Mouse (Mus musculus) fat pad, adult 2 months (tissue): ENCODE data around the gene Folh1.
"Not testable (repeated sequence)": the region's sequence is repeated elsewhere in the genome, so short reads cannot be mapped to it uniquely, and the experiment has no call there.

Experiments
- DNase-seq: peaks from one replicate; pipeline ENCODE4 v3.0.0-alpha.2; 2011; ENCODE audit warnings: low read depth, low spot score; ENCODE audit errors: extremely low read depth

The Folh1 gene

DNA sequence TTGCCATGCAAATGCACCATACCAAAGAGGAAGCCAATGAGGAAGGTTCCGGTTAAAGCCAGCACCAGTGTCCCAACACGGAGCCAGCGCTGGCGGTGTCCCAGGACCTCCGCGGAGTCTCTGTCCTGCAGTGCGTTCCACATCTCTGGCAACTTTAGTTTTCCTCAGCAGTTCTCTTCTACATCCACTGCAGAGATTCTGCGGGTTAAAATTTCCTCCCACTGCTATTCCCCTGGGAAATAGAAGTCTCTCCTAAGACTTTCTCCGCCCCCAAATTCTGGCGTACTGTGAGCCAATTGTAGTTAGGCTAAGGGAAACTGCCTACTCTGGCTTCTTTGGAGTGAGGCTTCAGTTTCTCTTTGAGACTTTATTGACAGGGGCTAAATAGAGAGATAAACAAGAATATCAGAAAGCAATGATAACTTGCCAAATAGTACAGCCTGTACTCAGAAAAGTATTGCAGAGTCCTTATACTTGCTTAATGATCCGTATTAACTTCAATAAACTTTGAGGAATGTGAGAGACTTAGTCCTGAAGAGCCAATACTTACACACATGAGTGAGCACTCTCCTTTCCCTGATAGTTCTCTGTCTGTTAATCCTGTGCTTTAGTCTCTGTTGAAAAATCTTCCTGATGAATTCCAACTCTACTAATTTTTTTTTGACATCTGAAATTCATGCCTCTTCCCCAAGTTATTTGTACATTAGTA, at the start of gene Folh1:
Folh1 (minus strand) TSS at position 327 of the 709 bp plus-strand sequence.
- DNase-seq, result no peak

DNA sequence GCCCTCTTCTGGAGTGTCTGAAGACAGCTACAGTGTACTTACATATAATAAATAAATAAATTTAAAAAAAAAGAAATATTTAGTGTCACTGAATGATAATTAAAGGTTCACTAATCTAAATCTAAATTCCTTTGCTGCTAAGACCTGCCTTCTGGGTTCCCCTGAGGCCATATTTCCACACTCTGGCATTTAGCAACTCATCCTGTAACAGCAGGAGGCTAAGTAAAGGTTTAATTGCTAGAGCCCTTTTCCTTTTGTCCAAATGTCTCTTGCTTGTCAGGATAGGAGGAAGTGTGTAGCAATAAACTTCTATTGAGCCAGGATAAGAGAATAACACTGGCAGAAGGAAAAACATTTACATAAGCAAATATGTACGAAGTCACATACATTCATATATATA, 40.7 kb upstream of the Folh1 start:
- no peak for DNase-seq

DNA sequence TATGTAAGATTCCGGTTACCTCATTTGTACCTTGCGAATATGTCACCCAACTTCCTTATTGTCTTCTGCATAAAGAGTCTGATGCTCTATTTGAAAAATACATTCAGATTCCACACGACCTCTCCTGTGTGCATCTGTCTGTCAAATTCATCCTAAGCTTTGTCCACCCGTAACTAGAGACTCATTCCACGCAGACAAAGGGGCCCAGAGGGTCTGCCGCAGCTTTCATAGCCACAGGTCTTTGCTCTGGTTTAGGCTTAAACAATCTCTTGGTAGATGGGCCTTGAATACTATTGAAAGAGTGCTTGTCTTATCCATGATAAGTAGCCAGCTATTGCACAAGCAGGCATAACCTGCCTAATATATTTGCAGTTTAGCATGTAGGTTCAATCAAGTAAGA, 40.0 kb upstream of the Folh1 start:
- DNase-seq, result not testable (repeated sequence)

DNA sequence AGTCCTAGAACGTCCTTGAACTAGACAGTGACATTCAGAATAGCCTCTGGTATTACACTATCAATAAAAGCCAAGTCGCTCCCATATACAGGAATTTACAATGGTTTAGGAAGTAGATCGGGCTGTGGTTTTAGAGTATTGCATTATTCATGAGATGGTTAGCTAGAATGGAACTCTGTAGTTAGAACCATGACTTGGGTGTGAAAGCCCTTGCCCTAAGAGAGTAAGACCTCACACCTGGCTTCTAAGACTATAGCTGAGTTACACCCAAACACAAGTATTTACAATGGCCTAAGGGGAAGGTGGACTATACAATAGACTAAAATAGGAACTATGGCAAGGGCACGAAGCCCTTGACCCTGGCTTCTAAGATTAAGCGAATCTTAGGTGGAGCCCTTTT, 39.5 kb upstream of the Folh1 start:
- not testable (repeated sequence) for DNase-seq

DNA sequence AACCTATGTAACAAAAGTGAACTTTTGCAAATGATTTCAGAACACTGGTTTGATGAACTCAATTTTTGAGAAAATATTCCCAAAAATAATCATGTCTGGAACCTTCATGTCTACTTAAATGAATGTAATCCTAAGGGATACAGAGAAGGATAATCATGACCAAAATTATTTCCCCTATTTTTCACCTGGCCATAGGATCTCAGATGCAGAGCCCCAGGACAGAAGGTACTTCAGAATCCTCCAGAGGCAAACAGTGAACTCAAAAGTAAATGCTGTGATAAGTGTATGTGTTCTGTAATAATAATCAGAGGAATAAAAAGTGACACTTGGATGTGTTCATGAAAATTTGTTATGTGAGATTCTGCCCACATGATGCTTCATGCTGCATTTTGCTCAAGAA, 19.0 kb upstream of the Folh1 start, which contains the start of gene Vmn2r77:
Vmn2r77 (plus strand) TSS at position 301 of the 400 bp plus-strand sequence.
- no peak for DNase-seq

DNA sequence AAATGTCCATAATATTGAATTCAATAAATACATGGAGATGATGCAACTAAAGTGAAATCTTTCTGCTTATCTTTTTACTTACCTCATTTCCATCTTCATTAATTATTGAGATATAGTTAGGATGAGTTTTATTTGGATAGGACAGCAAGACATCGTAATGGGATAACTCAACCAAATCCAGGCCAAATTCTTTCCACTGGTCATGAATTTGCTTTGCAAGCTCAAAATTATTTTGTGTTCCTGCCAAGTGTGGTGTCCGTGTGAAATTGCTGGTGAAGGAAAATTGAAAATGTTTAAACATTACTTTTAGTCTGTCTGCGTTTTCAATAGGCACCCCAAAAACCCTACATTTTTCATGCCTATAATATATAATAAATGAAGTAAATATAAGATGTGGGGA, 4.1 kb downstream of the Folh1 start:
- no peak for DNase-seq

DNA sequence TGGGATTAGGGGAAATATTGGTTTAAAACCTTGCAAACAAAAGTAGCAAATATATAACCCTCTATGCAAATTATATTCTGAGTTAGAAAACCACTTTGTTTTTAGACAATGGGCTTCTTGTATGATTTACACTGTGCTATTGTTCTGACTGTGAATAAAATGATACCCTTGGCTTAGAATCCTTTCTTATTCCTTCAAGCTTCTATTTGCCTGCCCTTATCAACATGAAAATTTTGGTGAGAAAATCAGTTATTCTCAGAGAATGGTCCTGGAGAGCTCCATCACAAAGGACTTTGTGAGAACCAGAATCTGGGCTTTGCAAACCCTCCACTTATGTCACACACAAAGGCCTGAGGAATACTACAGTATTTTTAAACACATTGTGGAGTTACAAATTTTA, 11.1 kb downstream of the Folh1 start:
- no peak for DNase-seq

DNA sequence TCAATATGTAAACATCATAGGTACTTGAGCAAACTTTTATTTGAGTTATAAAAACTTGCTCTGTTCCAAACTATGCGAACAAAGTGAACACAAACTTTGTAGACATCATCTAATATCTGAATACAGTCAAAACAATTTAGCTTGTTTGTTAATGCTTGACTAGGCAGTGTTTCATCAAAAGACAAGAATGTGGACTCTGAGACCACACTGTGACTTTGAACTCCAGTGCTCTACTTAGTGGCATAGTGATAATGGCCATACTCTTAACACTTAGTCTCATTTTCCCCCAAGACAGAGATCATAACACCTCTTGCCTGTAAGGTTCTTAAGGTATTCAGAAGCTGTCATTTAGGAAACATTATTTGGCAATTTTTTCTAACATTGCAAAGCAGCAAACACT, 15.0 kb downstream of the Folh1 start:
- no peak for DNase-seq

DNA sequence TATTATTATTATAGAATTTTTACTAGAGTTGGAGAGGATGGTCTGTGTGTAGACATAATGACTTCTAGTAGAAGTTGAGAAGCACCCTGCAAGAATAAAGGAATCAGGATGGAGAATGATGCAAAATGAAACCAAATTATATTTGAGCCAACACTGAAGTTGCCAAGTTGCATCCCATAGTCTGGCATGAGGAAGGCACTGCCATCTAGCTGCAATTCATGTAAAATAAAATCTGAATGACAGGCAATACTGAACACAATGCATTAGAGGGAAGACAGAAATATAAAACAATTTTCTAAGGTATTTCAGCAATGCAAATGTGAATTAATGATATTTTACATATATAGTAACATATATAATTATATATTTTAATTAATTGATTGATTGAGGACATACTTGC, 50.7 kb downstream of the Folh1 start:
- no peak for DNase-seq

DNA sequence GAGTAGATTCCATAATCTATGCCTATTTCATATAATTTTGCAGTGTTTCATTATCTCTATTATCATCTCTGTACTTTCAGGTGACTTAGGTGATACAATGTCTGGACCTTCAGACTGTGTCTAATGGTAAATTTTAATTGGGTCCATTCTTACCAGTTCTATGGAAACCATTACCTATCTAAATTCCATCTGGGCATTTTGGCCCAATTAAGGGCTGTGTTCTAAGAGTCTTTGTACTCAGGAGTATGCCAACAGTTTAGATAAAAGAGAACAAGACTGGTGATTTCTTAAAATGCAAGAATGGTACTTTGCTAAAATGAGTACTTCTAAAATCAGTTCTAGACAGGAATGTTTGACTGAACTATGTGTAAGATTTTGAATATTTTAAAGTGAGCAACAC, 87.7 kb downstream of the Folh1 start, which contains the start of gene Olfr292:
Olfr292 (plus strand) TSS at position 301 of the 400 bp plus-strand sequence.
- DNase-seq, result no peak
